Mouse (Mus musculus): ENCODE results near the gene Rhot2. TPM values are rescaled to one million over a fixed set of nuclear protein-coding genes. Genes with fewer than 3 reads are reported as not detected.
A peak's percentile ranks its signal among the peaks of the same experiment; 100 is the strongest.

The Rhot2 gene
- 10 to 100 TPM; 68.8 to 74.7 TPM for total RNA-seq (2021)

DNA sequence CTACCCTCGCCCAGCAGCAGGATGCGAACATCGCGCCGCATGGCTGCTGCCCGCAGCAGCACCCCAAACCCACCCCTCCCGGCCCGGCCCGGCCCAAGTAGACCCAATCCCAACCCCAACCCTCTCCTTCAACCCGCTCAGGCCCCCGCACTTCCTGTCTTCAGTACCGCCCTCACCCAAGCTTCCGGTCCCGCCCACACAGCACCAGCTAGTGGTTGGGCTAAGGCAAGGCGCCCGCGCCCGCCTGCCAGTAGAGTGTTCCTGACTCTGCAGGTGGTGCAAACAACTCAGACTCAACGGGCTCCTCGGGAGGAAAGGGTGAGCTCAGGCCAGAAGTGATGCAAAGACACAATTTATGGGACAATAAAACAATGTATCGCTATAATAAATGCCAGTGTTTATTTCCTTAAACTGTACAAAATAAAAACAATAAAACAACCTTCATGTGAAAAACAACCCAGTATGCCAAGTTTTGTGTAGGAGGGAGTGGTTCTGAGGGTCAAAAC is at the start of gene Rhot2:
Rhot2 (minus strand) TSS at position 456 of the 506 bp plus-strand sequence.
- DNase-seq (ENCODE audit: extremely low spot score in 1 of 2, low spot score in 2 of 2) = peak; percentile 93 to 98
- intact Hi-C loops (cut with DNase I) = no loop called here

- DNase-seq (ENCODE audit: extremely low spot score in 1 of 2, low spot score in 2 of 2) = peak; percentile 56 to 71
- intact Hi-C loops (cut with DNase I) = loop anchor here (5.0 kb wide), 1 partner anchor 93 kb away; the partner anchor contains the start of gene Capn15
These were observed 49.4 kb upstream of the Rhot2 start for GRCm38 (mm10) chr17:25893975-25894617.

- intact Hi-C loops (cut with DNase I) = no loop called here
- no peak for DNase-seq (ENCODE audit: extremely low spot score in 1 of 2, low spot score in 2 of 2)
These were observed 44.2 kb upstream of the Rhot2 start for GRCm38 (mm10) chr17:25888837-25889236.

GRCm38 (mm10) chr17:25887467-25887866 is 42.8 kb upstream of the Rhot2 start:
- intact Hi-C loops (cut with DNase I) = no loop called here
- DNase-seq (ENCODE audit: extremely low spot score in 1 of 2, low spot score in 2 of 2) = no peak

DNA sequence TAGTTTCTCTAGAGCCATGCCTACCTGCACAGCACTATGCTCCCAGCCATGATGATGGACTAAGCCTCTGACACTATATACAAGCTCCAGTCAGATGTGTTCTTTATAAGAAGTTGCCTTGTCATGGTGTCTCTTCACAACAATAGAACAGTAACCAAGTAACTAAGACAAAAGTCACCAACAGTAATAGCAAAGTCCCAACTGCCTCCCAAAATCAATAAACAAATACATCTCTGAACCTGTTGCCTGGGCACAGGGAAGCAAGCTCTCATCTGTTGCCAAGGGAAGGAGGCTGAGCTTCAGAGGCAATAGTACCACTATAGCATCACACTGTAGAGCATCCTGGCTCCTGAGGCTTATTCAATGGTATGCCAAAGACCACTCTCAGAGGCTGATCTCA is 42.2 kb upstream of the Rhot2 start:
- DNase-seq (ENCODE audit: extremely low spot score in 1 of 2, low spot score in 2 of 2) = no peak
- intact Hi-C loops (cut with DNase I) = no loop called here

- DNase-seq (ENCODE audit: extremely low spot score in 1 of 2, low spot score in 2 of 2) = peak in 1 of 2 experiments; percentile 51
- intact Hi-C loops (cut with DNase I) = no loop called here
These were observed 41.0 kb upstream of the Rhot2 start for GRCm38 (mm10) chr17:25885636-25886035.

- intact Hi-C loops (cut with DNase I) = no loop called here
- DNase-seq (ENCODE audit: extremely low spot score in 1 of 2, low spot score in 2 of 2) = no peak
These were observed 39.2 kb upstream of the Rhot2 start for GRCm38 (mm10) chr17:25883824-25884223.

- intact Hi-C loops (cut with DNase I) = no loop called here
- DNase-seq (ENCODE audit: extremely low spot score in 1 of 2, low spot score in 2 of 2) = no peak
These were observed 38.6 kb upstream of the Rhot2 start for GRCm38 (mm10) chr17:25883268-25883667.

DNA sequence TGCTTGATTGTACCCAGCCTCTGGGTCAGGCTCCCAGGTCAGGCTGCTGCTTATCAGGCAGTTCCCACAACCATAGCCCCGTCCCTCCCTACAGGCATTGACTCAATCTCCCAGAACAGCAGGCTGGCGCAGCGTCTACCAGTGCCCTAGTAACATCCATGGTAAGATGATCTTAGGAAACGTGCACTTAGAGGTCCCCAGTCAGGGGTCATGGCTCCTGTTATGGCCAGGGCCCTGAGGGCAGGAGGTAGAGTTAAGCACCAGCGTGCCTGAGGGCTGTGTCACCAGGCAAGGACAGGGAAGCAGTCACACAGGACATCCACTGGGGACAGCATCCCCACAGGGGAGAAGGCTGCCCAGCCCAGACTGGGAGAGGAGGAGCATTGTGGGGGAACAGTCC is 37.7 kb upstream of the Rhot2 start:
- intact Hi-C loops (cut with DNase I) = no loop called here
- DNase-seq (ENCODE audit: extremely low spot score in 1 of 2, low spot score in 2 of 2) = no peak

GRCm38 (mm10) chr17:25881691-25882090 is 37.0 kb upstream of the Rhot2 start:
- DNase-seq (ENCODE audit: extremely low spot score in 1 of 2, low spot score in 2 of 2) = no peak
- intact Hi-C loops (cut with DNase I) = no loop called here

DNA sequence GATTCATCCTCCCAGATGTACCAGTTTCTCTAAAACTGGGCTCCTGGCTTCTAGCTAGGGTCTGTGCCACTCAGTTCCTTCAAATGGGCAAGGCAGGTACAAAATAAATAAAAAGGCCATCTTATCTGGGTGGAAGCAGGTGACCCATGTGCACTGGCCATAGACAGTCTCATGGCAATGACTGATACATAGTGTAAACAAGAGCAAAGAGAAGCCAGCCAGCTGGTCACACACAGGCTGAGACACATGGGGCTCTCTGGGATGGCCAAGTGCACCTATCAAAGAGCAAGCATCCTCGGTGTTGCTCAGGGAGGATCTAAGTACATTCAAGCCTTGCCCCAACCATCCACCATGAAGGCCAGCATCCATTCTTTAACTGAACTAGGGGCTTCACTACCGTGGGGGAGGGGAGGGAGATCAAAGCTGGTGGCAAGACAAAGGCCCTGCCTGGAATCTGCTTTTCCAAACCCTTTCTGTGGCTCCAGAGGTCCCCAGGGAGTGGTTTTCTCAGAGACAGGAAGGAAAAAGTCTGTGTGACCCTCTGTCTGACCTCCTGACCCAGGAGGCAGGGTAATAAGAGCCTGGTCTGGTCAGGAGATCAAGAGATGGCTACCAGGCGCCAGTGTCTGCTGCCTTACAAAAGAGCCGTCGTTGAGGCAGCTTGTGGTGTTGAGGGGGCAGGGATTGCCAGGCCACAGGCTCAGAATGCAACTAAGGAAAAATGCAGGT is 36.4 kb upstream of the Rhot2 start:
- peak in 1 of 2 experiments; percentile 76 for DNase-seq (ENCODE audit: extremely low spot score in 1 of 2, low spot score in 2 of 2)
- intact Hi-C loops (cut with DNase I) = no loop called here

- intact Hi-C loops (cut with DNase I) = no loop called here
- DNase-seq (ENCODE audit: extremely low spot score in 1 of 2, low spot score in 2 of 2) = no peak
These were observed 35.7 kb upstream of the Rhot2 start, which contains the start of gene Wfikkn1 for GRCm38 (mm10) chr17:25880196-25880910. TSS of gene Wfikkn1 (minus strand) at chr17:25880858.

GRCm38 (mm10) chr17:25879750-25880149 is 35.1 kb upstream of the Rhot2 start:
- intact Hi-C loops (cut with DNase I) = no loop called here
- peak in 1 of 2 experiments; percentile 50 for DNase-seq (ENCODE audit: extremely low spot score in 1 of 2, low spot score in 2 of 2)

DNA sequence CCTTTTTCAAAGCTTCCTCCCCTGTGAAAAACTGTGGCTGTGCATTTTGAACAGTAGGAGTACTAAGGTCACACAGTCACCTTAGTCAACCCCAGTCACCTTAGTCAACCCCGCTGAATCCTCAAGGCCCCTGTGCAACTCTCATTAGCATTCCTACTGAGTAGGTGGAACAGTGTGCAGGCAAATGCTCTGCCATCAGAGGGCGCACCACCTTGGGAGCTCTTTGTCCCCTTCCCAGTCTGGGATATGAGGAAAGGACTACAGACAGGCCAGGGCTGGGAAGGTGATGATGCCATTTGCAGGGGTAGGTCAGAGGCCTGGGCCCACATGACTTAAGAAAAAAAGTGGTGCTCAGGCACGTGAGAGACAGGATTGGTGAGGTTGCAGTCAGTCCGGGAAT is 34.6 kb upstream of the Rhot2 start:
- intact Hi-C loops (cut with DNase I) = no loop called here
- peak in 1 of 2 experiments; percentile 69 for DNase-seq (ENCODE audit: extremely low spot score in 1 of 2, low spot score in 2 of 2)

GRCm38 (mm10) chr17:25878611-25879180 is 34.0 kb upstream of the Rhot2 start:
- no peak for DNase-seq (ENCODE audit: extremely low spot score in 1 of 2, low spot score in 2 of 2)
- intact Hi-C loops (cut with DNase I) = no loop called here

DNA sequence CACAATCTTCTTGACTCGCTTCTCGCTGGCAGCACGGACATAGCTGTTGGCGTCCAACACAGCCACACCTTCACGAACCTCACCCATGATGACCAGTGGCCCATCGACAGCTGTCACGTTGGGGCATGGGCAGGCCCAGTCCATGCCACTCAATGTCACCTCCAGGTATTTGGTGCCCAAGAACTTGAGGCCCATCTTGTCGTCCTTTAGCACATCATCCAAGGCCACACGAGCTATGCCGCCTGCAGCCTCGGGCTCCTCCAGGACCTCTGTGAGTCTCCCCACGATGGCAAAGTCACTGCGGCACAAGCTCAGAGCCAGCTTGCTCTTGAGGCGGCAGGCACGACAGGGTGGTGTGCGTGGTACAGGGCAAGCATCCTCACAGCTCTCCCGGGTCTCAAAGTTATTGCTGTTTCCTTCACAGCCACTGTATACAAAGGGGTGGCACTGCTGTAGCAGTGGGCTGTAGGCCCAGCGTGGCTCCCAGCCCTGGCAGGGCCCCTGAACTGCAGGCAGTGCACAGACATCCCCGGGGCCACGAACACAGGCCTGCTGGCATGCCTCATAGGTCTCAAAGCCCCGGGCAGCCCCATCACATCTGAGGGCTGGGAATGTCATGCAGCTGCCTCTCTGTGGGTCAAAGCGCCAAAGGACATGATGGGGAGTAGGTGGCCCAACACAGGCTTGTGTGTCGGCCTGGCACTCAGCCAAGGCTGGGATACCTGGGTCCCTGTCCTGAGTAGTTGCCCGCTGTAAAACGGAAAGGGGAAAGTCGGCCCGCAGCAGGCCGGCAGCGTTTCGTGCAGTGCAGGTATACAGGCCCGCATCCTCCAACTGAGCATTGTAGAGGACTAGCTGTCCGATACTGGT is 33.3 kb upstream of the Rhot2 start:
- intact Hi-C loops (cut with DNase I) = no loop called here
- peak in 1 of 2 experiments; percentile 55 for DNase-seq (ENCODE audit: extremely low spot score in 1 of 2, low spot score in 2 of 2)

- intact Hi-C loops (cut with DNase I) = no loop called here
- no peak for DNase-seq (ENCODE audit: extremely low spot score in 1 of 2, low spot score in 2 of 2)
These were observed 32.4 kb upstream of the Rhot2 start for GRCm38 (mm10) chr17:25877025-25877424.

DNA sequence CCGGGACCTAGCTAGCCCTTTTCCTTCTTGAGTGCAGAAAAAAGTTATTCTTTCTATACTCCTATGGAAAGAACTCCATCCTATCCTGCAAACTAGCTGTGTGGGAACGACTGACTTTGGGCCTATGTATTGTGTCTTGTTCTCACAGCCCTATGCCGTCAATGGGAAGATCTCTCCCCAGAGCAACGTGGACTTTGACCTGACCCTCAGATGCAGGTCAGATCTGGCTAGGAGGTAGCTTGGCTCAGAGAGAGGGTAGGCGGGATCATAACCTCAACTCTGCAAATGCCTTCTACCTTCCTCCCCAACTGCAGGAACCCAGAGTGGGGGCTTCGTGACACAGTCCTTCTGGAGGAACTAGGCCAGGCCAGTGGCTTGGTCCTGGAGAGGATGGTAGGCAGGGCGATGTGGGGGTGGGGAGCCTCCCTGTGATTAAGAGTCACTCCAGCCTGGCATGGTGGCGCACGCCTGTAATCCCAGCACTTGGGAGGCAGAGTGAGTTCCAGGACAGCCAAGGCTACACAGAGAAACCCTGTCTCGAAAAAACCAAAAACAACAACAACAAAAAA is 31.8 kb upstream of the Rhot2 start:
- intact Hi-C loops (cut with DNase I) = no loop called here

More for the DNA sequence above, 31.8 kb upstream of the Rhot2 start:
- DNase-seq (ENCODE audit: extremely low spot score in 1 of 2, low spot score in 2 of 2) = no peak

Data from left cerebral cortex, postnatal 10 days (tissue).